ENCODE assay signal across 8 mouse cellular contexts in genomic region chr7:92874761-92875408, GRCm38 (mm10). TPM values are rescaled to one million over a fixed set of nuclear protein-coding genes. Genes with fewer than 3 reads are reported as not detected.
DNase-seq lines count a peak whose midpoint lies in the region; ATAC-seq and TF ChIP-seq lines count a peak whose summit lies in the region.

No protein-coding gene starts in this region.

- DNase-seq in CH12.LX (ENCODE audit: extremely low read depth): peak; percentile 97
- peak; percentile 96 for DNase-seq in c-Kit-positive CD71-positive TER-119-negative erythroid progenitor cells, embryonic 14.5 days (ENCODE audit: low read depth)
- peak; percentile 93 for DNase-seq in forebrain, embryonic 11.5 days (ENCODE audit: low spot score)
- peak; percentile 82 for DNase-seq in heart, postnatal 0 days (ENCODE audit: low spot score)
- peak; percentile 86 to 91 for DNase-seq in kidney, postnatal 4 days

- TF ChIP-seq POLR2A in CH12.LX (IDR thresholded peaks at IDR 0.05; ENCODE audit: low read depth, low read length): peak; percentile 88
- TF ChIP-seq POLR2A in testis, adult 2 months (IDR thresholded peaks at IDR 0.05; ENCODE audit: control insufficient read depth, low read depth, low read length): peak; percentile 62; the same call in 1 of the 2 replicates

- TF ChIP-seq RAD21 in CH12.LX (IDR thresholded peaks at IDR 0.05; ENCODE audit: low read depth, low read length): no peak

- H3K36me3 ChIP-seq in CH12.LX (replicated peaks in 1 of 2; ENCODE audit: control insufficient read depth in 1 of 2, insufficient read depth in 1 of 2, low read length in 1 of 2): peaks cover 0 to 16% of the 10 kb centered on the region in 2 experiments
- H3K36me3 ChIP-seq in forebrain, embryonic 11.5 days (ENCODE audit: control insufficient read depth, insufficient read depth, low read length): no peaks in the 10 kb centered on the region
- H3K36me3 ChIP-seq in heart, postnatal 0 days (replicated peaks; ENCODE audit: control insufficient read depth, insufficient read depth, low read length): no peaks in the 10 kb centered on the region
- no peaks in the 10 kb centered on the region for H3K36me3 ChIP-seq in liver, embryonic 16.5 days (ENCODE audit: control insufficient read depth, insufficient read depth)
- H3K36me3 ChIP-seq in neural tube, embryonic 13.5 days: no peaks in the 10 kb centered on the region
- H3K36me3 ChIP-seq in testis, adult 2 months (ENCODE audit: control insufficient read depth, insufficient read depth, low read length): no peaks in the 10 kb centered on the region

- TF ChIP-seq CTCF in CH12.LX (conservative IDR thresholded peaks at IDR 0.05 in 1 of 2, IDR thresholded peaks at IDR 0.05 in 1 of 2; ENCODE audit: low read depth in 2 of 2, low read length in 2 of 2): no peak; a peak in 1 of 4 replicates
- no peak for TF ChIP-seq CTCF in heart, postnatal 0 days (IDR thresholded peaks at IDR 0.05; ENCODE audit: low read depth)
- no peak for TF ChIP-seq CTCF in testis, adult 2 months (IDR thresholded peaks at IDR 0.05; ENCODE audit: control insufficient read depth, insufficient read depth, insufficient replicate concordance, low read depth, low read length)

- peaks cover 19% of the 10 kb centered on the region for H3K79me2 ChIP-seq in CH12.LX (replicated peaks; ENCODE audit: control insufficient read depth, extremely low read depth, insufficient read depth, poor library complexity, severe bottlenecking)

- H3K9me3 ChIP-seq in CH12.LX (replicated peaks; ENCODE audit: low read length): no peaks in the 10 kb centered on the region
- no peaks in the 10 kb centered on the region for H3K9me3 ChIP-seq in forebrain, embryonic 11.5 days (ENCODE audit: control insufficient read depth, low read length)
- H3K9me3 ChIP-seq in heart, postnatal 0 days (replicated peaks; ENCODE audit: control insufficient read depth, low read length): no peaks in the 10 kb centered on the region
- no peaks in the 10 kb centered on the region for H3K9me3 ChIP-seq in liver, embryonic 16.5 days (replicated peaks; ENCODE audit: control insufficient read depth, low read length)
- no peaks in the 10 kb centered on the region for H3K9me3 ChIP-seq in neural tube, embryonic 13.5 days

- peak overlapping the region; percentile 91 for H3K27ac ChIP-seq in CH12.LX (ENCODE audit: insufficient read depth, low read depth)
- peak overlapping the region; percentile 98 for H3K27ac ChIP-seq in forebrain, embryonic 11.5 days (ENCODE audit: low read depth, low read length)
- peak overlapping the region; percentile 93 for H3K27ac ChIP-seq in heart, postnatal 0 days (ENCODE audit: low read depth)
- H3K27ac ChIP-seq in liver, embryonic 16.5 days (ENCODE audit: low read length): peak overlapping the region; percentile 99
- peak overlapping the region; percentile 98 for H3K27ac ChIP-seq in neural tube, embryonic 13.5 days (replicated peaks)
- peak overlapping the region; percentile 97 for H3K27ac ChIP-seq in testis, adult 2 months (ENCODE audit: control insufficient read depth, insufficient read depth, low read depth, low read length)

- no peaks in the 10 kb centered on the region for H3K27me3 ChIP-seq in CH12.LX (replicated peaks)
- H3K27me3 ChIP-seq in forebrain, embryonic 11.5 days (ENCODE audit: control insufficient read depth, insufficient read depth, low read length): no peaks in the 10 kb centered on the region
- H3K27me3 ChIP-seq in heart, postnatal 0 days (ENCODE audit: control insufficient read depth, insufficient read depth, low read length): no peaks in the 10 kb centered on the region
- H3K27me3 ChIP-seq in liver, embryonic 16.5 days (ENCODE audit: control insufficient read depth, insufficient read depth, low read depth, low read length): no peaks in the 10 kb centered on the region
- no peaks in the 10 kb centered on the region for H3K27me3 ChIP-seq in neural tube, embryonic 13.5 days
- H3K27me3 ChIP-seq in testis, adult 2 months (ENCODE audit: control insufficient read depth, insufficient read depth, low read length): no peaks in the 10 kb centered on the region

- ATAC-seq in forebrain, embryonic 11.5 days (replicated peaks; ENCODE audit: low FRiP score): peak; percentile 92
- peak; percentile 83 for ATAC-seq in heart, postnatal 0 days (ENCODE audit: insufficient read depth, low read depth)
- ATAC-seq in liver, embryonic 16.5 days (ENCODE audit: low read depth): peak; percentile 91
- ATAC-seq in neural tube, embryonic 13.5 days (ENCODE audit: low read depth): peak; percentile 92

- no peak for TF ChIP-seq EP300 in CH12.LX (IDR thresholded peaks at IDR 0.05; ENCODE audit: low read length)
- no peak for TF ChIP-seq EP300 in heart, postnatal 0 days (IDR thresholded peaks at IDR 0.05; ENCODE audit: low read depth)

- peaks cover 6 to 52% of the 10 kb centered on the region in 2 experiments for H3K4me1 ChIP-seq in CH12.LX (ENCODE audit: control insufficient read depth in 1 of 2, insufficient read depth in 2 of 2)
- H3K4me1 ChIP-seq in forebrain, embryonic 11.5 days (replicated peaks; ENCODE audit: control insufficient read depth, insufficient read depth, low read length): peaks cover 8% of the 10 kb centered on the region
- 0 out of 2 replicates have a peak, but pooled peaks cover 14% of the 10 kb centered on the region for H3K4me1 ChIP-seq in heart, postnatal 0 days (ENCODE audit: control insufficient read depth, insufficient read depth)
- H3K4me1 ChIP-seq in liver, embryonic 16.5 days (ENCODE audit: control insufficient read depth, low read depth, low read length): peaks cover 28% of the 10 kb centered on the region
- peaks cover 32% of the 10 kb centered on the region for H3K4me1 ChIP-seq in neural tube, embryonic 13.5 days (replicated peaks)
- H3K4me1 ChIP-seq in testis, adult 2 months (ENCODE audit: control insufficient read depth, insufficient read depth, low read length): peaks cover 6% of the 10 kb centered on the region

- H3K9ac ChIP-seq in CH12.LX (ENCODE audit: insufficient read depth, low read depth): peak overlapping the region; percentile 83
- peak overlapping the region; percentile 83 for H3K9ac ChIP-seq in forebrain, embryonic 11.5 days (ENCODE audit: low read length)
- H3K9ac ChIP-seq in heart, postnatal 0 days (replicated peaks; ENCODE audit: low read depth, low read length): peak overlapping the region; percentile 70
- H3K9ac ChIP-seq in liver, embryonic 16.5 days (ENCODE audit: low read depth, low read length): peak overlapping the region; percentile 91
- peak overlapping the region; percentile 85 for H3K9ac ChIP-seq in neural tube, embryonic 13.5 days

- in situ Hi-C loops in CH12.LX (cut with MboI; ENCODE audit: low pct_ligation_motif_present, low pct_unique_long_range_greater_than_20kb, low sequenced_read_pairs): loop anchor here (10.0 kb wide), 3 partner anchors 70 to 770 kb away; no protein-coding TSS in a partner anchor

- peak overlapping the region; percentile 95 for H3K4me2 ChIP-seq in CH12.LX (ENCODE audit: insufficient read depth, low read depth, poor library complexity, severe bottlenecking)
- peak overlapping the region; percentile 72 for H3K4me2 ChIP-seq in forebrain, embryonic 11.5 days (ENCODE audit: low read depth, low read length, severe bottlenecking)
- H3K4me2 ChIP-seq in heart, postnatal 0 days (ENCODE audit: low read depth, low read length): peak overlapping the region; percentile 82
- H3K4me2 ChIP-seq in liver, embryonic 16.5 days (ENCODE audit: low read depth, low read length): peak overlapping the region; percentile 95
- peak overlapping the region; percentile 64 for H3K4me2 ChIP-seq in neural tube, embryonic 13.5 days

- peak overlapping the region; percentile 70 to 85 (median 80) for H3K4me3 ChIP-seq in CH12.LX (replicated peaks in 1 of 3; ENCODE audit: low read depth in 2 of 3, low read length in 2 of 3, poor library complexity in 1 of 3)
- peak overlapping the region; percentile 63 for H3K4me3 ChIP-seq in forebrain, embryonic 11.5 days (ENCODE audit: low read depth, low read length)
- peak overlapping the region; percentile 70 for H3K4me3 ChIP-seq in heart, postnatal 0 days (ENCODE audit: low read depth, low read length)
- H3K4me3 ChIP-seq in liver, embryonic 16.5 days (ENCODE audit: low read depth, low read length): peak overlapping the region; percentile 82
- peak overlapping the region; percentile 61 for H3K4me3 ChIP-seq in neural tube, embryonic 13.5 days
- H3K4me3 ChIP-seq in testis, adult 2 months (ENCODE audit: control insufficient read depth, low read depth, low read length): peak overlapping the region; percentile 98

- dilution Hi-C loops in CH12.LX (cut with MboI; ENCODE audit: extremely low pct_ligation_motif_present, extremely low pct_unique_long_range_greater_than_20kb, low sequenced_read_pairs): no loop called here

- under 1% methylated on average over 29 of the region's 29 CpGs for WGBS in forebrain, embryonic 11.5 days
- WGBS in heart, postnatal 0 days: 0% methylated on average over 29 of the region's 29 CpGs
- WGBS in liver, embryonic 16.5 days (ENCODE audit: insufficient replicate concordance): 0% methylated on average over 29 of the region's 29 CpGs
- under 1% methylated on average over 29 of the region's 29 CpGs for WGBS in neural tube, embryonic 13.5 days

TF ChIP-seq in CH12.LX, 34 proteins besides CTCF, POLR2A, EP300 and RAD21 (continues in another document):
- no peak for TF ChIP-seq GABPA (IDR thresholded peaks at IDR 0.05; ENCODE audit: insufficient replicate concordance, low read depth, low read length)

RNA-seq across cellular contexts. Expression of gene Prcp, which starts 0.6 kb away (rescaled TPM):
- total RNA-seq in CH12.LX (2012; rRNA removed) (19.7 and 20.1 TPM in 2 replicates), CH12.LX (2014; rRNA removed) (26.6 and 28.9 TPM in 2 replicates)
- 24.3 and 27.8 TPM in 2 replicates for polyA plus RNA-seq in CH12.LX (2012; ENCODE audit: insufficient read length, low read depth)
- polyA plus RNA-seq in forebrain, embryonic 11.5 days (2014; fragmentation: Nextera tagmentation; extraction: Ambion mirVana): 18.9 and 20.3 TPM in 2 replicates
- 33.7 and 44.8 TPM in 2 replicates for total RNA-seq in heart, postnatal 0 days (2014; rRNA removed; ENCODE audit: low replicate concordance)
- polyA plus RNA-seq in heart, postnatal 0 days (2015; fragmentation: Nextera tagmentation; extraction: Ambion mirVana): 18.3 and 18.6 TPM in 2 replicates
- polyA plus RNA-seq in liver, embryonic 16.5 days (2015; fragmentation: Nextera tagmentation; extraction: Ambion mirVana): 12.2 and 15.0 TPM in 2 replicates
- 22.0 and 23.4 TPM in 2 replicates for polyA plus RNA-seq in neural tube, embryonic 13.5 days (2015; fragmentation: Nextera tagmentation; extraction: Ambion mirVana)
- polyA plus RNA-seq in testis, adult 2 months (2012; rRNA removed): 25.9 and 28.5 TPM in 2 replicates

RNA-seq across cellular contexts. Expression of gene Ddias, which starts 0.8 kb away (rescaled TPM):
- total RNA-seq in CH12.LX (2012; rRNA removed): 17.5 and 18.2 TPM in 2 replicates
- total RNA-seq in CH12.LX (2014; rRNA removed): 38.0 and 38.6 TPM in 2 replicates
- 23.1 and 24.0 TPM in 2 replicates for polyA plus RNA-seq in CH12.LX (2012; ENCODE audit: insufficient read length, low read depth)
- polyA plus RNA-seq in forebrain, embryonic 11.5 days (2014; fragmentation: Nextera tagmentation; extraction: Ambion mirVana): 26.1 and 27.4 TPM in 2 replicates
- total RNA-seq in heart, postnatal 0 days (2014; rRNA removed; ENCODE audit: low replicate concordance): 3.5 and 7.5 TPM in 2 replicates
- 3.1 and 3.4 TPM in 2 replicates for polyA plus RNA-seq in heart, postnatal 0 days (2015; fragmentation: Nextera tagmentation; extraction: Ambion mirVana)
- polyA plus RNA-seq in liver, embryonic 16.5 days (2015; fragmentation: Nextera tagmentation; extraction: Ambion mirVana): 10.0 and 10.2 TPM in 2 replicates
- polyA plus RNA-seq in neural tube, embryonic 13.5 days (2015; fragmentation: Nextera tagmentation; extraction: Ambion mirVana): 4.9 TPM in 2 replicates
- polyA plus RNA-seq in testis, adult 2 months (2012; rRNA removed): 10.8 and 16.3 TPM in 2 replicates

Comparison
In these comparisons a context has a peak if more than half of its experiments do, and no peak if none do; other contexts are left out.
1. Peak in every context shown above with its lines: DNase-seq, ATAC-seq, H3K4me3 ChIP-seq and H3K27ac ChIP-seq.